Mouse (Mus musculus): ENCODE data around the gene Kcne2. TPM values are rescaled to one million over a fixed set of nuclear protein-coding genes. Genes with fewer than 3 reads are reported as not detected.

Gene Kcne2
- 0.17 and 0.20 TPM in 2 replicates for polyA plus RNA-seq (2016; fragmentation: Nextera tagmentation; extraction: Ambion mirVana)

DNA sequence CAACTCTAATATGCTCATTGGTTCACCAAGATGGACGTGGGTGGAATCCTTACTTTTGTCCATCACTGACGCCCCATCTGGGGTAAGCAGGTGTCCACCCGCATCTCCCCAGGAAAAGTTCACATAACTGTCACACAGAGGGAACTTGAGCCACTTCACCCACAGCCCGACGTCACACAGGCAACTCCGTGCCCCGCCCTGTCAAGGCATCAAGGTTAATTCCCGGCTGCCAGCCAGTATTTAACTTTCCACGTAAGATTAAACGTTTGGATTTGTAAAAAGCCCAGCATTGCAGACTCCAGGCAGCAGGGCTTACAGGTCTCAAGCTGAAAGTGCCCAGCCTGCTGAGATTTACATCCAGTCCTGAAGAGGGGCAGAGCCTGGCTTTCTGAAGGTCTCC lies at the start of gene Kcne2:
Kcne2 (plus strand) TSS at position 289 of the 400 bp plus-strand sequence.
- Histone ChIP-seq H3K4me1 (replicated peaks) (no peaks in the 10 kb centered on the region; the same call in 1 of the 2 replicates), H3K27ac (no peak within 1 kb of the TSS), H3K36me3 (no peaks in the 10 kb centered on the region), H3K9me3 (no peaks in the 10 kb centered on the region), H3K4me2 (no peak within 1 kb of the TSS), H3K27me3 (peaks cover 5% of the 10 kb centered on the region), H3K9ac (replicated peaks) (no peak within 1 kb of the TSS), H3K4me3 (replicated peaks) (no peak within 1 kb of the TSS)
- WGBS = 72% methylated on average over 10 of the region's 10 CpGs
- no peak for ATAC-seq (ENCODE audit: insufficient number of reproducible peaks, insufficient read depth, low FRiP score, low TSS enrichment, low read depth)

DNA sequence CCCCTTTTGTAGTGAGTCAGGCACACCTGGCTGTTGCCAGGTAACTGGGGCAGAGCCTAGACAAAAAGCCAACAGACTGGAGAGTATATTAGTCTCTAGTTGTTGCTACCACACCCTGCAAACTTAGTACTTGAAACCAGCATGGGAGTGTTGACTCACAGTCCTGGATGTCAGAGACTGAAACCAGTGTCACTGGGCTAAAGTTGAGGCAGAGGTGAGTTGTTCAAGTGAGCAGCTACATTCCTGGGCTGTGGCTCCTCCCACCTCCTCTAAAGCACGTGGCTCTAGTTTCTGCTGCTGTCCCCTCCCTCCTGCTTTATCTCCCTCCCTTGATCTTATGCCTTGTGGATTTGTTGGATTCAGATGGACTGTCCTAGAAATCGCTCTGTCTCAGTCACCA lies 46.3 kb upstream of the Kcne2 start:
- H3K4me1 ChIP-seq (replicated peaks) = no peaks in the 10 kb centered on the region
- no peak for ATAC-seq (ENCODE audit: insufficient number of reproducible peaks, insufficient read depth, low FRiP score, low TSS enrichment, low read depth)
- H3K9me3 ChIP-seq = no peaks in the 10 kb centered on the region
- H3K4me2 ChIP-seq = no peak overlapping the region
- no peak overlapping the region for H3K9ac ChIP-seq (replicated peaks)
- WGBS = 31% methylated on average over 2 of the region's 2 CpGs
- no peaks in the 10 kb centered on the region for H3K36me3 ChIP-seq
- H3K4me3 ChIP-seq (replicated peaks) = no peak overlapping the region
- no peaks in the 10 kb centered on the region for H3K27me3 ChIP-seq
- no peak overlapping the region for H3K27ac ChIP-seq

DNA sequence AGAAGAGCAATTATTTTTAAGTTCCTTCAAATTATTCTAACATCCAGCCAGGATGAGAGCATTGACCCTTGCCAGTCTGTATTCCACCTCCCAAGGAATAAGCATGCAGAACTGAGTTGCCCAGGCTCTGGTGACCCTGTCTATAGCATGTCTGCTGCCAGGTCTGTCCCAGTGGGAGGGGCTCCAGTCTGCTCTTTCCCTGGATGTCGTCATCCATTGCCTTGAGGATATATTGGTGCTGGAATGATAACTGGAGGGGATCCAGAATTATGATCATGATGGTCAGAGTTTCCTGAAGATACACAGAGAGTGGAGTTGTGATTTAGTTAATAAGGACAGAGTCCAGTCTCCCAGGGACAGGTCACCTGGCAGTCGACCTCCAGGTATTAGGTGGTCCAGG lies 45.2 kb upstream of the Kcne2 start:
- 59% methylated on average over 2 of the region's 2 CpGs for WGBS
- Histone ChIP-seq H3K9ac (replicated peaks) (no peak overlapping the region), H3K36me3 (no peaks in the 10 kb centered on the region), H3K9me3 (no peaks in the 10 kb centered on the region), H3K4me3 (replicated peaks) (no peak overlapping the region), H3K4me1 (replicated peaks) (no peaks in the 10 kb centered on the region), H3K27ac (no peak overlapping the region), H3K4me2 (no peak overlapping the region), H3K27me3 (no peaks in the 10 kb centered on the region)
- ATAC-seq (ENCODE audit: insufficient number of reproducible peaks, insufficient read depth, low FRiP score, low TSS enrichment, low read depth) = no peak

DNA sequence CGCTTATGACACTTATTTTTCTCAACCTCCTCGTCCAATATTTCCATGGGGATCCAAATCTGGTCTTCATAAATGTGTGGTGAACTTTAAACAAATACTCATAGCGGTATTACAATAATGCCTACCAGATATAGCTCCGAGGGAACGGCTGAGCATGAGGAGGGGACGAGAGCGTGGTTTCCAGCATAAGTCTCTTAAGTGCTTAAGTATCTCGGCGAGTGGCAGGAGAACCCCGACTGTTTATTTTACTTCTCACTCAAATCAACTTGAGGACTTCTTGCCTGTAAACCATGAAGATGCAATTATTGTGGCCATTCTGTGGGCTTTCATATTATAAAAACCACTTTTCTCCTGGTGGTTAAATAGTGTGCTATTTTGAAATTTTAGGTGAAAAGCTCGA lies 44.5 kb upstream of the Kcne2 start:
- no peaks in the 10 kb centered on the region for H3K27me3 ChIP-seq
- H3K27ac ChIP-seq = no peak overlapping the region
- H3K9me3 ChIP-seq = no peaks in the 10 kb centered on the region
- WGBS = 69% methylated on average over 11 of the region's 11 CpGs
- no peaks in the 10 kb centered on the region for H3K36me3 ChIP-seq
- peaks cover 4% of the 10 kb centered on the region for H3K4me1 ChIP-seq (replicated peaks)
- no peak overlapping the region for H3K4me3 ChIP-seq (replicated peaks)
- no peak overlapping the region for H3K4me2 ChIP-seq
- ATAC-seq (ENCODE audit: insufficient number of reproducible peaks, insufficient read depth, low FRiP score, low TSS enrichment, low read depth) = no peak
- no peak overlapping the region for H3K9ac ChIP-seq (replicated peaks)

DNA sequence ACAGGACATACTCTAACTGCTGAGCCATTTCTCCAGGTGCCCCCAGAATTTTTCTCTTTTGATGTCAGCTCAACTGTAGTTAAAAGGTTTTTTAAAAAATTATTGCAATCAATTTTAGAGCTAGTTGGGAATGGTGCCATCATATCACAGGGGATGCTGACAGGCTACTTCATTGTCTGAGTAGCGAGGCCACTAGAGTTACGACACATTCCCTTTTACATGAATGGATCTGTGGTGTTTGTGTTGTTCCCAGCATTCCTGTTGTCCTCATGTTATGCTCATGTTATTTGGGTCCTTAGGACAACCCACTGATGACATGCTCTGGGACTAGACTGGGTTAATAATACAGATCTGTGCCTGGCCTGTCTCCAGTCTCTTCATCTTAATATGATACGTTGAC lies 42.5 kb upstream of the Kcne2 start:
- Histone ChIP-seq H3K9ac (replicated peaks) (no peak overlapping the region), H3K27me3 (no peaks in the 10 kb centered on the region), H3K4me2 (no peak overlapping the region), H3K36me3 (no peaks in the 10 kb centered on the region), H3K4me3 (replicated peaks) (no peak overlapping the region), H3K27ac (no peak overlapping the region), H3K4me1 (replicated peaks) (peaks cover 15% of the 10 kb centered on the region), H3K9me3 (no peaks in the 10 kb centered on the region)
- 81% methylated on average over 3 of the region's 3 CpGs for WGBS
- no peak for ATAC-seq (ENCODE audit: insufficient number of reproducible peaks, insufficient read depth, low FRiP score, low TSS enrichment, low read depth)

DNA sequence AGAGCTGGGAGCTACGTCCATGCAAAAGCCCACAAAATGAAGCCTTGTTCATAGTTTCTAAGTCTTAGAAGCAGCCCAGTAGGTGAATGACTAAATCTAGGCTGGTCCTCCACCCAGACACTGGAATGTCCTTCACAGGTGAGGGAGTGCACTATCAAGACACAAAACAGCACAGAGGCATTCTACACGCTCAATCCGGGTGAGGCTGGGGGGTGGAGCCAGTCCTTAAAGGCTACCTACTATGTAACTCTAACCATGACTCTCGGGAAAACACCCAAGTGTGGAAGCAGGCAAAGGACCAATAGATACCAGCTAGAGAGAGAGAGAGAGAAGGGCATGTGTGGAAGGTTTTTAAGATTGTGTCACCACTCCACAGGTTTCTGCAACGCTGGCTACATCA lies 41.7 kb upstream of the Kcne2 start:
- no peak for ATAC-seq (ENCODE audit: insufficient number of reproducible peaks, insufficient read depth, low FRiP score, low TSS enrichment, low read depth)
- H3K27ac ChIP-seq = no peak overlapping the region
- H3K4me3 ChIP-seq (replicated peaks) = no peak overlapping the region
- no peak overlapping the region for H3K4me2 ChIP-seq
- H3K9ac ChIP-seq (replicated peaks) = no peak overlapping the region
- H3K27me3 ChIP-seq = no peaks in the 10 kb centered on the region
- no peaks in the 10 kb centered on the region for H3K9me3 ChIP-seq
- H3K36me3 ChIP-seq = no peaks in the 10 kb centered on the region
- 90% methylated on average over 5 of the region's 5 CpGs for WGBS
- H3K4me1 ChIP-seq (replicated peaks) = peaks cover 15% of the 10 kb centered on the region

DNA sequence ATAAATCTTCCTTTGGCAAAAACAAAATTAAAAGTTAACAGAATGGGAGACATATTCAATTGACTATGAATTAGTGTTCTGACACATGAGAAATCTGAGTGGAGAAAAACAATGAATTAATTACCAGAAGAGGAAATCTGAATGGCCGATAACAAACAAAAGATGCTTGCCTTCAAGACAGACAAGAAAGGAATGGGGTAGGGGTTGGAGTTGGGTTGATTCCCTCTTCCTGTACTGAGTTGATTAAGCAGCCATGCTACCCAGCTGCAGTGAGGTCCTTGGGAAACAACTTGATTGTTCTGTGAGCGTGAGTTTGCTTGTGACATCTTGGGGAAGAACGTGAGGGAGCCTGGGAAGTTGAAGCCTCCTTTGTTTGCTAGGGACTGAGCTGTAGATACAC lies 37.9 kb upstream of the Kcne2 start:
- H3K4me1 ChIP-seq (replicated peaks) = peaks cover 15% of the 10 kb centered on the region
- no peak overlapping the region for H3K9ac ChIP-seq (replicated peaks)
- H3K9me3 ChIP-seq = no peaks in the 10 kb centered on the region
- WGBS = 91% methylated on average over 3 of the region's 3 CpGs
- H3K36me3 ChIP-seq = no peaks in the 10 kb centered on the region
- no peak overlapping the region for H3K4me2 ChIP-seq
- H3K27ac ChIP-seq = no peak overlapping the region
- H3K4me3 ChIP-seq (replicated peaks) = no peak overlapping the region
- no peaks in the 10 kb centered on the region for H3K27me3 ChIP-seq
- ATAC-seq (ENCODE audit: insufficient number of reproducible peaks, insufficient read depth, low FRiP score, low TSS enrichment, low read depth) = no peak

DNA sequence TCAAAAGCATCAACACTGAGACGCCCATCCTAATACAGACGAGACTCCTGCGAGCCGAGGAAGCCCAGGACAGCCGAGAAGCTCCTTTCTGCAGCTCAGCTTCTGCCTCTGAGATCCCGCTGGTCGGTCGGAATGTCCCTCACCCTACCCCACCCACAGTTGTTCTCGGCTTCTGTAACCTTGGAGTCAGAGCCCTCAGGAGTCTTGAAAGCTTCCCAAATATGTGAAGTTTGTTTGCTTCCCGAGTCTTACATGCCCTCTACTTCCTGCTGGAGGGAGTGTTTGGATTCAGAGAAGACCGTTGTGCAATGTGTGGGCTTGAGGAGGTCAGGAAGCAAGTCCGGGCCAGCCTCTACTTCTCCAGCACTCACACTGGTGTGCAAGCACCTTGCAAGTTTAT lies 24.3 kb upstream of the Kcne2 start:
- Histone ChIP-seq H3K9me3 (no peaks in the 10 kb centered on the region), H3K4me1 (replicated peaks) (no peaks in the 10 kb centered on the region), H3K9ac (replicated peaks) (no peak overlapping the region), H3K4me2 (no peak overlapping the region), H3K27me3 (no peaks in the 10 kb centered on the region), H3K36me3 (no peaks in the 10 kb centered on the region), H3K27ac (no peak overlapping the region), H3K4me3 (replicated peaks) (no peak overlapping the region)
- ATAC-seq (ENCODE audit: insufficient number of reproducible peaks, insufficient read depth, low FRiP score, low TSS enrichment, low read depth) = no peak
- 83% methylated on average over 12 of the region's 12 CpGs for WGBS

DNA sequence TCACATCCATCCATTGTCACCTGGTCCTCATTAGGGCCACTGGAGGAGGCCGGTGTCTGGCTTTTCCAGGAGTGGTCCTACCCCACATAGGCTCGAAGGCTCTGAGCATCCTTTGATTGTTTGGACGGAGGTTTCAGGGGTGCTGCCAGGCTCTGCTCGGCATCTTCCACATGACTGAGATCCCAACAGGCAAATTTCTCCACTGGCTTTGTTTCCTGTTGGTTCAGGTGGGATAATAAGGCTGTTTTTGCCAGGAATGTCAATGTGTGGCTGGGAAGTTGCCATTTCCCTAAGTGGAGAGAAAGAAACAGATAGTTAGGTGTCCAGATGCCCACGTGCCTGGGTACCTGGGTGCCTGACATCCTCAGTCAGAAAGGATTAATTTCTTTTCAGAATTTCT lies 17.7 kb upstream of the Kcne2 start:
- Histone ChIP-seq H3K36me3 (no peaks in the 10 kb centered on the region), H3K4me2 (no peak overlapping the region), H3K9me3 (no peaks in the 10 kb centered on the region), H3K27me3 (no peaks in the 10 kb centered on the region), H3K4me3 (replicated peaks) (no peak overlapping the region), H3K9ac (replicated peaks) (no peak overlapping the region), H3K4me1 (replicated peaks) (no peaks in the 10 kb centered on the region), H3K27ac (no peak overlapping the region)
- no peak for ATAC-seq (ENCODE audit: insufficient number of reproducible peaks, insufficient read depth, low FRiP score, low TSS enrichment, low read depth)
- WGBS = 51% methylated on average over 5 of the region's 5 CpGs

DNA sequence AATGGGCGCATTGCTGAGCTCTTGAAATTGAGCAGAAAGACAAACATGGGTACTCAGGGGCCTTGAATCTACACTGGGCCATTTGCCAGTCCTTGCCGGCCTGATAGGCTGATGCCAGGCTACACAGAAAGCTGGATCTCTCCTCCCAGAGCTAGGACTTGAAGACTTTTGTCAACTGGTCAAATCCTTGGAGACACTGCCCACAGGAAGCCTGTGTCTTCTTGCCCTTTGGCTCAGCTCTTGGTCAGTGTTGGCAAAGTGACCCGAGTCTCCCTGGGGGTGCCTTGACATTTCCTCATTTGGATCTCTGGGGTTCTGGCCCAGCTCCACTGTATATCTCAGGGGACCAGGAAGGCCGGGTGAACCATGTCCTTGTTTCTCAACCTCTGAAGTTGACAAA lies 16.7 kb upstream of the Kcne2 start:
- WGBS = 84% methylated on average over 4 of the region's 4 CpGs

DNA sequence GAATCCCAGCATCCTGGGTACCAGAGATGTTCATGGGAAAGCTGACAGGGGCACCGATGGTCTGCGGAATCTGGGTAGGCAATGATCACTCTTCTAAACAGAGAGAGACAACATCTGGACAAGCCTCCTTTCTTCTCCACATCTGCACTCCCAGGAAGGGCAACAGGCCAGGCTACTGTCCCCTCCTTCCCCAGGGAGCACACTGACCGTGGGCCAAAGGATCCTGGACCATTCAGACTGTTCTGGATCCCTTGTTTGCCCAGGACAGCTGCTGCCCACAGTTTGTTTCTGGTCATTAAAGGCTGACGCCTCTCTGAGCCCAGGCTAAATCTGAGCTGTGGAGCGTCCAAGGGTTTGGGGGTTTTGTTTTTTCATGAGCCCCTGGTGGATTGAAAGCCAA lies 9.5 kb upstream of the Kcne2 start:
- Histone ChIP-seq H3K27me3 (no peaks in the 10 kb centered on the region; the same call in 1 of the 2 replicates), H3K4me2 (no peak overlapping the region), H3K4me3 (replicated peaks) (no peak overlapping the region), H3K36me3 (no peaks in the 10 kb centered on the region), H3K9me3 (no peaks in the 10 kb centered on the region), H3K9ac (replicated peaks) (no peak overlapping the region), H3K4me1 (replicated peaks) (peaks cover 15% of the 10 kb centered on the region), H3K27ac (no peak overlapping the region)
- ATAC-seq (ENCODE audit: insufficient number of reproducible peaks, insufficient read depth, low FRiP score, low TSS enrichment, low read depth) = no peak
- WGBS = 55% methylated on average over 5 of the region's 5 CpGs

More for the DNA sequence above, 16.7 kb upstream of the Kcne2 start:
- Histone ChIP-seq H3K4me2 (no peak overlapping the region), H3K4me3 (replicated peaks) (no peak overlapping the region), H3K9me3 (no peaks in the 10 kb centered on the region), H3K4me1 (replicated peaks) (no peaks in the 10 kb centered on the region), H3K27me3 (no peaks in the 10 kb centered on the region), H3K27ac (no peak overlapping the region), H3K9ac (replicated peaks) (no peak overlapping the region), H3K36me3 (no peaks in the 10 kb centered on the region)
- ATAC-seq (ENCODE audit: insufficient number of reproducible peaks, insufficient read depth, low FRiP score, low TSS enrichment, low read depth) = no peak

DNA sequence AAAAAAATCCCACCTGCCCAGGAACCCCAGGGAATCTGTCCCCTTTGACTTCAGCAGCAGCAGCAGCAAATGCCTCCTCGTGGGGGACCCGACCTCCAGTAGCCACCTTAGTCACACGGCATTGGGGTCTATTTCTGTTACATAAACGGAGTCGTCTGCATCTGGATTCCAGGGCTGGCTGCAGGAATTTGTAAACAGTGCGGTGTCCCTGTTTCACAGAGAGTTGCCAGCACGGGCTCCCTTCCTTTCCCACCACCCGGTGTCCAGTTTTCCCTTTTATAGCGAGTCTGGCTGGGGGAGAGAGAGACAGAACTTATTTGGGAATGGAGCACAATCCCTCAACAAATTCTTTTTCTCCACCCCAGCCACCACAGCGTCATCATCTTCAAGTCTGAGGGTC lies 7.1 kb upstream of the Kcne2 start:
- Histone ChIP-seq H3K4me1 (replicated peaks) (peaks cover 15% of the 10 kb centered on the region), H3K9ac (replicated peaks) (no peak overlapping the region), H3K36me3 (no peaks in the 10 kb centered on the region), H3K27ac (no peak overlapping the region), H3K4me3 (replicated peaks) (no peak overlapping the region), H3K27me3 (no peaks in the 10 kb centered on the region; the same call in 1 of the 2 replicates), H3K4me2 (no peak overlapping the region), H3K9me3 (no peaks in the 10 kb centered on the region)
- no peak for ATAC-seq (ENCODE audit: insufficient number of reproducible peaks, insufficient read depth, low FRiP score, low TSS enrichment, low read depth)
- 36% methylated on average over 10 of the region's 10 CpGs for WGBS
